Mouse (Mus musculus) cerebellum, adult 2 months (tissue): ENCODE results near the gene 1700016D06Rik.

ENCODE experiments used
- CTCF ChIP-seq: fragments of 200-500 bp; IDR thresholded peaks from 2 replicates; pipeline ENCODE4 v1.5.1; 2011; ENCODE audit warnings: low read depth, mild to moderate bottlenecking, control low read depth, low read length, moderate library complexity, borderline replicate concordance; ENCODE audit not compliant: insufficient read depth
- POLR2A ChIP-seq: fragments of 200-500 bp; IDR thresholded peaks from 2 replicates; pipeline ENCODE4 v1.6.1; 2011; ENCODE audit warnings: low read length, control low read depth, borderline replicate concordance; ENCODE audit not compliant: insufficient read depth

DNA sequence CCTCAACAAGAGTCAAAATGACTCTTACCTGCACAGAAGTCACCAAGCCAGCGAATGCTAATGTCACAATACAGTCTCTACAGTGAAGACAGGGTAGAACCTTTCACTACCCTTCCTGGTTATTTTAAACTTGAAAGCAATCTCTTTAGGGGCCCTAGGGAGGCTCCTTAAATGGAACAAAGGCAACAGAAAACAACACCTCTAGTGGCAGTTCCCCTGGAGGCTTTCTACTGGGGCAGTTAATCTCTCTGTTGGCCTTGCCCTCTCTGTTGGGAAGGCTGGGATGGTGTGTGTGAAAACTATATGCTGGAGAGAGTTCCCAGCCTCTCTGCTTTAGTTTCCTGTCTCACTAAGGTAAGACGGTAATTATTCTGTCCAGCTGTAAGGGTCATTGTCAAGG lies 60.3 kb downstream of the 1700016D06Rik start:
- TF ChIP-seq CTCF: no peak
- TF ChIP-seq POLR2A: no peak
